Mouse (Mus musculus): ENCODE measurements around the gene 4930556J24Rik.
"Not testable (repeated sequence)": the region's sequence is repeated elsewhere in the genome, so short reads cannot be mapped to it uniquely, and the experiment has no call there.

- not testable (repeated sequence) for TF ChIP-seq CTCF (IDR thresholded peaks at IDR 0.05; ENCODE audit: borderline replicate concordance, control insufficient read depth, extremely low read depth, insufficient read depth, low read length, poor library complexity); POLR2A (IDR thresholded peaks at IDR 0.05; ENCODE audit: control insufficient read depth, extremely low read depth, insufficient read depth, low read length, poor library complexity)
These were observed 21.2 kb downstream of the 4930556J24Rik start for GRCm38 (mm10) chr11:3955371-3955770.

Data from thymus, adult 2 months (tissue).